ENCODE assay signal across 9 mouse cellular contexts in genomic region chr16:44242633-44243032, GRCm38 (mm10).
DNase-seq lines count a peak whose midpoint lies in the region; ATAC-seq and TF ChIP-seq lines count a peak whose summit lies in the region.
"Had no signal": no experiment of that assay in that cellular context is flagged by ENCODE, and none has a peak within 500 bp of the region (broad histone marks: within the 10 kb centered on the region; RNA-seq: fewer than 3 reads in every experiment).

No protein-coding gene starts in this region.

- no peaks in the 10 kb centered on the region for H3K9me3 ChIP-seq in MEL (replicated peaks; ENCODE audit: insufficient read depth, low read length)
- peaks cover 3% of the 10 kb centered on the region; the same call in 1 of the 2 replicates for H3K9me3 ChIP-seq in forebrain, embryonic 13.5 days (replicated peaks)
- H3K9me3 ChIP-seq in hindbrain, embryonic 12.5 days (replicated peaks) = peaks cover 5% of the 10 kb centered on the region; the same call in 1 of the 2 replicates
- H3K9me3 ChIP-seq: hindbrain, embryonic 15.5 days had no signal

- peaks cover 0 to 3% of the 10 kb centered on the region in 2 experiments; a peak in 1 of 4 replicates for H3K36me3 ChIP-seq in MEL (ENCODE audit: control insufficient read depth in 1 of 2, insufficient read depth in 2 of 2, low read length in 2 of 2)
- no peaks in the 10 kb centered on the region for H3K36me3 ChIP-seq in forebrain, embryonic 13.5 days (ENCODE audit: poor library complexity, severe bottlenecking)
- no peaks in the 10 kb centered on the region for H3K36me3 ChIP-seq in hindbrain, embryonic 12.5 days
- H3K36me3 ChIP-seq: hindbrain, embryonic 15.5 days had no signal

- peak; percentile 74 for ATAC-seq in forebrain, embryonic 13.5 days
- ATAC-seq in hindbrain, embryonic 12.5 days (ENCODE audit: low FRiP score) = peak; percentile 68

- no peak overlapping the region for H3K27ac ChIP-seq in MEL (ENCODE audit: control insufficient read depth, low read depth, low read length)
- H3K27ac ChIP-seq in forebrain, embryonic 13.5 days = no peak overlapping the region
- H3K27ac ChIP-seq in hindbrain, embryonic 12.5 days = no peak overlapping the region
- H3K27ac ChIP-seq: hindbrain, embryonic 15.5 days had no signal

- no peak for TF ChIP-seq POLR2A in MEL (IDR thresholded peaks at IDR 0.05; ENCODE audit: control insufficient read depth in 1 of 2, insufficient read depth in 1 of 2, low read depth in 1 of 2, low read length in 2 of 2, poor library complexity in 1 of 2)

- peak overlapping the region; percentile 47 for H3K9ac ChIP-seq in MEL (ENCODE audit: control insufficient read depth, low read depth, low read length, poor library complexity, severe bottlenecking)
- no peak overlapping the region for H3K9ac ChIP-seq in forebrain, embryonic 13.5 days
- H3K9ac ChIP-seq in hindbrain, embryonic 12.5 days = no peak overlapping the region
- H3K9ac ChIP-seq: hindbrain, embryonic 15.5 days had no signal

- H3K4me1 ChIP-seq in MEL (ENCODE audit: control insufficient read depth in 1 of 2, insufficient read depth in 2 of 2, low read length in 2 of 2) = no peaks in the 10 kb centered on the region
- no peaks in the 10 kb centered on the region for H3K4me1 ChIP-seq in forebrain, embryonic 13.5 days
- H3K4me1 ChIP-seq in hindbrain, embryonic 12.5 days = no peaks in the 10 kb centered on the region
- H3K4me1 ChIP-seq: hindbrain, embryonic 15.5 days had no signal

- peak; percentile 85 for DNase-seq in MEL (ENCODE audit: low read depth, low spot score)
- DNase-seq in c-Kit-positive CD71-negative TER-119-negative erythroid progenitor cells, embryonic 14.5 days (ENCODE audit: low read depth) = peak; percentile 78
- peak; percentile 74 for DNase-seq in layer of hippocampus, adult 9-11 months
- peak; percentile 79 for DNase-seq in lung, postnatal 14 days
- peak; percentile 39 for DNase-seq in ovary, adult 18-20 months (ENCODE audit: low spot score)
- DNase-seq in thymus, adult 18-20 months = peak; percentile 16 to 45

- H3K4me3 ChIP-seq in MEL (ENCODE audit: control insufficient read depth in 1 of 2, insufficient read depth in 1 of 2, low read depth in 2 of 2, low read length in 2 of 2) = peak overlapping the region; percentile 54 to 59
- no peak overlapping the region for H3K4me3 ChIP-seq in forebrain, embryonic 13.5 days
- no peak overlapping the region for H3K4me3 ChIP-seq in hindbrain, embryonic 12.5 days
- H3K4me3 ChIP-seq: hindbrain, embryonic 15.5 days had no signal

- TF ChIP-seq CTCF in MEL (IDR thresholded peaks at IDR 0.05 in 2 of 3, conservative IDR thresholded peaks at IDR 0.05 in 1 of 3; ENCODE audit: control insufficient read depth in 1 of 3, insufficient read depth in 1 of 3, low read depth in 2 of 3, low read length in 3 of 3, poor library complexity in 1 of 3, severe bottlenecking in 1 of 3) = peak; percentile 79 to 94 (median 89)

- no peaks in the 10 kb centered on the region; a peak in 1 of 4 replicates for H3K27me3 ChIP-seq in MEL (ENCODE audit: control insufficient read depth in 1 of 2, insufficient read depth in 2 of 2, low read length in 2 of 2)
- no peaks in the 10 kb centered on the region for H3K27me3 ChIP-seq in forebrain, embryonic 13.5 days
- H3K27me3 ChIP-seq in hindbrain, embryonic 12.5 days = no peaks in the 10 kb centered on the region
- H3K27me3 ChIP-seq: hindbrain, embryonic 15.5 days had no signal

- no peaks in the 10 kb centered on the region for H3K79me2 ChIP-seq in MEL (ENCODE audit: control insufficient read depth, insufficient read depth, low read length, poor library complexity)

- WGBS in forebrain, embryonic 13.5 days = 2% methylated on average over 1 of the region's 1 CpGs
- WGBS in hindbrain, embryonic 12.5 days = 0% methylated on average over 1 of the region's 1 CpGs

- peak; percentile 94 for TF ChIP-seq RAD21 in MEL (IDR thresholded peaks at IDR 0.05; ENCODE audit: low read depth, low read length)

- no peak for TF ChIP-seq EP300 in MEL (IDR thresholded peaks at IDR 0.05; ENCODE audit: low read depth in 1 of 2, low read length in 2 of 2)

- H3K4me2 ChIP-seq in forebrain, embryonic 13.5 days = no peak overlapping the region
- no peak overlapping the region for H3K4me2 ChIP-seq in hindbrain, embryonic 12.5 days (replicated peaks)
- H3K4me2 ChIP-seq: hindbrain, embryonic 15.5 days had no signal

TF ChIP-seq in MEL, 35 proteins besides CTCF, POLR2A, EP300 and RAD21:
- TF ChIP-seq ZC3H11A (IDR thresholded peaks at IDR 0.05; ENCODE audit: low read depth, low read length) = peak; percentile 89
- no peak for TF ChIP-seq BHLHE40 (IDR thresholded peaks at IDR 0.05; ENCODE audit: borderline replicate concordance, low read depth, low read length)
- TF ChIP-seq JUND (IDR thresholded peaks at IDR 0.05; ENCODE audit: low read depth, low read length) = no peak
- TF ChIP-seq ZMIZ1 (IDR thresholded peaks at IDR 0.05; ENCODE audit: low read depth, low read length) = no peak
- TF ChIP-seq NELFE (IDR thresholded peaks at IDR 0.05; ENCODE audit: low read depth, low read length) = no peak
- TF ChIP-seq GABPA (IDR thresholded peaks at IDR 0.05; ENCODE audit: low read depth, low read length) = no peak
- TF ChIP-seq ELF1 (IDR thresholded peaks at IDR 0.05; ENCODE audit: low read depth, low read length) = no peak
- TF ChIP-seq MAX (IDR thresholded peaks at IDR 0.05; ENCODE audit: low read length) = no peak
- TF ChIP-seq TCF12 (IDR thresholded peaks at IDR 0.05; ENCODE audit: low read depth, low read length) = no peak
- TF ChIP-seq MEF2A (IDR thresholded peaks at IDR 0.05; ENCODE audit: extremely low read depth, insufficient replicate concordance, low read depth, low read length, poor library complexity, severe bottlenecking) = no peak
- TF ChIP-seq SMC3 (IDR thresholded peaks at IDR 0.05; ENCODE audit: low read depth, low read length) = peak; percentile 88
- no peak for TF ChIP-seq ZNF384 (IDR thresholded peaks at IDR 0.05; ENCODE audit: low read depth, low read length)
- TF ChIP-seq UBTF (IDR thresholded peaks at IDR 0.05; ENCODE audit: borderline replicate concordance, insufficient read depth, low read depth, low read length) = no peak
- TF ChIP-seq CHD2 (IDR thresholded peaks at IDR 0.05; ENCODE audit: low read length) = no peak
- no peak for TF ChIP-seq NRF1 (IDR thresholded peaks at IDR 0.05; ENCODE audit: insufficient read depth, low read depth, low read length, poor library complexity, severe bottlenecking)
- TF ChIP-seq TAL1 (IDR thresholded peaks at IDR 0.05; ENCODE audit: low read length) = no peak
- no peak for TF ChIP-seq USF2 (IDR thresholded peaks at IDR 0.05; ENCODE audit: borderline replicate concordance in 1 of 2, insufficient read depth in 1 of 2, low read depth in 1 of 2, low read length in 2 of 2)
- TF ChIP-seq POLR2AphosphoS2 (IDR thresholded peaks at IDR 0.05; ENCODE audit: low read length) = no peak
- no peak for TF ChIP-seq ZKSCAN1 (IDR thresholded peaks at IDR 0.05; ENCODE audit: low read depth, low read length)
- 0 out of 2 replicates have a peak, but pooled peaks have one; percentile 22 for TF ChIP-seq HCFC1 (IDR thresholded peaks at IDR 0.05; ENCODE audit: low read depth, low read length)
- TF ChIP-seq E2F4 (IDR thresholded peaks at IDR 0.05; ENCODE audit: borderline replicate concordance, low read depth, low read length) = no peak
- TF ChIP-seq POLR2AphosphoS5 (IDR thresholded peaks at IDR 0.05; ENCODE audit: borderline replicate concordance, low read depth, low read length) = no peak
- no peak for TF ChIP-seq MYC (IDR thresholded peaks at IDR 0.05; ENCODE audit: low read depth, low read length)
- 0 out of 2 replicates have a peak, but pooled peaks have one; percentile 24 for TF ChIP-seq TBP (IDR thresholded peaks at IDR 0.05; ENCODE audit: low read depth, low read length)
- TF ChIP-seq SIN3A (IDR thresholded peaks at IDR 0.05; ENCODE audit: low read length) = peak; percentile 48; the same call in 1 of the 2 replicates
- no peak for TF ChIP-seq MYB (IDR thresholded peaks at IDR 0.05; ENCODE audit: low read depth, low read length)
- no peak for TF ChIP-seq MAFK (IDR thresholded peaks at IDR 0.05; ENCODE audit: borderline replicate concordance, low read depth, low read length)
- TF ChIP-seq GATA1 (IDR thresholded peaks at IDR 0.05; ENCODE audit: low read depth, low read length) = no peak
- no peak for TF ChIP-seq RCOR1 (IDR thresholded peaks at IDR 0.05; ENCODE audit: low read depth, low read length)
- no peak for TF ChIP-seq ETS1 (IDR thresholded peaks at IDR 0.05; ENCODE audit: low read depth, low read length)
- TF ChIP-seq KAT2A (conservative IDR thresholded peaks at IDR 0.05; ENCODE audit: low read depth, low read length) = no peak
- no peak for TF ChIP-seq CHD1 (IDR thresholded peaks at IDR 0.05; ENCODE audit: low read depth, low read length)
- 0 out of 2 replicates have a peak, but pooled peaks have one; percentile 25 for TF ChIP-seq MAZ (IDR thresholded peaks at IDR 0.05; ENCODE audit: low read depth, low read length)
- TF ChIP-seq MXI1 (IDR thresholded peaks at IDR 0.05; ENCODE audit: low read depth, low read length) = 0 out of 2 replicates have a peak, but pooled peaks have one; percentile 21
- TF ChIP-seq USF1 (IDR thresholded peaks at IDR 0.05; ENCODE audit: low read depth, low read length) = no peak
TF ChIP-seq in MEL: peak in this region for 7.

Comparison
In these comparisons a context has a peak if more than half of its experiments do, and no peak if none do; other contexts are left out.
1. DNase-seq: peak in every context shown above with its lines; median percentile 85 in MEL; 79 in lung, postnatal 14 days; 78 in c-Kit-positive CD71-negative TER-119-negative erythroid progenitor cells, embryonic 14.5 days; 74 in layer of hippocampus, adult 9-11 months; 39 in ovary, adult 18-20 months; 30 in thymus, adult 18-20 months.
2. H3K4me3 ChIP-seq: peak in MEL (2 of 2); none in forebrain, embryonic 13.5 days (single experiment) and hindbrain, embryonic 12.5 days (single experiment).